Mouse (Mus musculus) yolk sac, embryonic 10.5 days (tissue): Measurements from ENCODE around the gene Vmn1r87.
"Not testable (repeated sequence)": the region's sequence is repeated elsewhere in the genome, so short reads cannot be mapped to it uniquely, and the experiment has no call there.

Experiments used
- DNase-seq: peaks from one replicate; pipeline ENCODE4 v3.0.0-alpha.2; 2017; ENCODE audit warnings: low spot score

The Vmn1r87 gene

GRCm38 (mm10) chr7:13140057-13140456, at the start of gene Vmn1r87:
TSS of gene Vmn1r87 (minus strand) at chr7:13140157.
- no peak for DNase-seq

- DNase-seq = no peak
These were observed 19.3 kb upstream of the Vmn1r87 start, which contains the start of gene Vmn1r88 for GRCm38 (mm10) chr7:13159268-13159667. TSS of gene Vmn1r88 (plus strand) at chr7:13159568.

GRCm38 (mm10) chr7:13137340-13137739, 2.6 kb downstream of the Vmn1r87 start:
- no peak for DNase-seq

- no peak for DNase-seq
These were observed 8.1 kb downstream of the Vmn1r87 start for GRCm38 (mm10) chr7:13131856-13132255.

GRCm38 (mm10) chr7:13123554-13124153, 16.3 kb downstream of the Vmn1r87 start:
- DNase-seq = not testable (repeated sequence)

- no peak for DNase-seq
These were observed 20.1 kb downstream of the Vmn1r87 start, which contains the start of gene Vmn1r86 for GRCm38 (mm10) chr7:13119817-13120216. TSS of gene Vmn1r86 (minus strand) at chr7:13119917.

GRCm38 (mm10) chr7:13095073-13095472, 44.9 kb downstream of the Vmn1r87 start, which contains the start of gene Vmn1r85:
TSS of gene Vmn1r85 (minus strand) at chr7:13095173.
- DNase-seq = no peak
